Mouse (Mus musculus): ENCODE data around the gene Tmem259. TPM values are rescaled to one million over a fixed set of nuclear protein-coding genes. Genes with fewer than 3 reads are reported as not detected.

Tmem259 gene
- polyA plus RNA-seq, 1 experiment from 2014 or later: 12.3 TPM

DNA sequence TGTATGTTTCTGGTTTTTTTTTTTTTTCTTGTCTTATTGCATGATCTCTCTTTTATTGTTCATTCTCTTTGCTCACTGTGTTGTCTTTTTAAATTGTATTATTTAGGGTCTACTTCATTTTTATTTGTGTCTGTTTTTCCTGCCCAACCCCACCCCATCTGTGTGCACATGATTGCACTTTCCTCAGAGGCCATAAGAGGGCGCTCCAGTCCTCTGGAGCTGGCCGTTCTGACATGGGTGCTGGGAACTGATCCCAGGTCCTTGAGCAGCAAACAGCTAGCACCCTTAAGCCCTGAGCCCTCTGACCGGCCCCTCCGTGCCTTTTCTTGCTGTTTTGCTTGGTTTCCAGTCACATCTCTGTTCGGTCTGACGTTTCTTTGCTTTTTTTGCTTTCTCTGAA lies 7.4 kb upstream of the Tmem259 start:
- H3K36me3 ChIP-seq (replicated peaks): peaks cover 52% of the 10 kb centered on the region
- H3K4me1 ChIP-seq: peaks cover 49% of the 10 kb centered on the region
- H3K27me3 ChIP-seq (replicated peaks; ENCODE audit: low read depth, poor library complexity, severe bottlenecking): peaks cover 36% of the 10 kb centered on the region
- no peak overlapping the region for H3K27ac ChIP-seq (replicated peaks)
- 87% methylated on average over 6 of the region's 6 CpGs for WGBS
- no peak for DNase-seq (ENCODE audit: low spot score)
- 0 out of 2 replicates have a peak overlapping the region, but pooled peaks have one; percentile 69 for H3K4me3 ChIP-seq
- peaks cover 9% of the 10 kb centered on the region; the same call in 1 of the 2 replicates for H3K9me3 ChIP-seq

DNA sequence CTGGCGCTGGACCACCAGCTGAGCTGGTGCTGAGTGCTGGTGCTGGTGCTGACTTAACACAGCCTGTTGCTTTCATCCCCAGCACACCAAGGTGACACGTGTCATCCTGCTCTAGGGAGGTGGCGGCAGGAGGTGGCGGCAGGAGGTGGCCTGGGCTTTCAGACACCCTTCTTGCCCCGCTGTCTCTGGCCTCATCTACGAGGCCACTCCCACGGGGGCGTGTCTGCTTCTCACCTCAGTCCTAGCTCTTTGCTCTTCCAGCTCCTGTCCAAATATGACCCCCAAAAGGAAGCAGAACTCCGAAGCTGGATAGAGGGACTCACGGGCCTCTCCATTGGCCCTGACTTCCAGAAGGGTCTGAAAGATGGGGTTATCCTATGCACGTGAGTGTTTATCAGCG lies 7.0 kb upstream of the Tmem259 start:
- WGBS: 69% methylated on average over 12 of the region's 12 CpGs
- peak overlapping the region; percentile 69; the same call in 1 of the 2 replicates for H3K4me3 ChIP-seq
- H3K27me3 ChIP-seq (replicated peaks; ENCODE audit: low read depth, poor library complexity, severe bottlenecking): peaks cover 36% of the 10 kb centered on the region
- H3K36me3 ChIP-seq (replicated peaks): peaks cover 52% of the 10 kb centered on the region
- peaks cover 9% of the 10 kb centered on the region; the same call in 1 of the 2 replicates for H3K9me3 ChIP-seq
- no peak for DNase-seq (ENCODE audit: low spot score)
- H3K27ac ChIP-seq (replicated peaks): no peak overlapping the region
- peaks cover 50% of the 10 kb centered on the region for H3K4me1 ChIP-seq

- DNase-seq (ENCODE audit: low spot score): peak; percentile 82
- H3K36me3 ChIP-seq (replicated peaks): peaks cover 44% of the 10 kb centered on the region
- peak overlapping the region; percentile 69 for H3K4me3 ChIP-seq
- peak overlapping the region; percentile 90 for H3K27ac ChIP-seq (replicated peaks)
- peaks cover 36% of the 10 kb centered on the region for H3K27me3 ChIP-seq (replicated peaks; ENCODE audit: low read depth, poor library complexity, severe bottlenecking)
- H3K4me1 ChIP-seq: peaks cover 53% of the 10 kb centered on the region
- H3K9me3 ChIP-seq: peaks cover 9% of the 10 kb centered on the region; the same call in 1 of the 2 replicates
- 6% methylated on average over 15 of the region's 15 CpGs for WGBS
Measured at GRCm38 (mm10) chr10:79989870-79990269, 5.7 kb upstream of the Tmem259 start.

GRCm38 (mm10) chr10:79989272-79989786 lies 5.2 kb upstream of the Tmem259 start:
- no peak for DNase-seq (ENCODE audit: low spot score)
- WGBS: 28% methylated on average over 8 of the region's 8 CpGs
- H3K27me3 ChIP-seq (replicated peaks; ENCODE audit: low read depth, poor library complexity, severe bottlenecking): peaks cover 36% of the 10 kb centered on the region
- peaks cover 53% of the 10 kb centered on the region for H3K4me1 ChIP-seq
- peaks cover 39% of the 10 kb centered on the region for H3K36me3 ChIP-seq (replicated peaks)
- H3K27ac ChIP-seq (replicated peaks): peak overlapping the region; percentile 90
- H3K4me3 ChIP-seq: peak overlapping the region; percentile 69
- peaks cover 9% of the 10 kb centered on the region; the same call in 1 of the 2 replicates for H3K9me3 ChIP-seq

DNA sequence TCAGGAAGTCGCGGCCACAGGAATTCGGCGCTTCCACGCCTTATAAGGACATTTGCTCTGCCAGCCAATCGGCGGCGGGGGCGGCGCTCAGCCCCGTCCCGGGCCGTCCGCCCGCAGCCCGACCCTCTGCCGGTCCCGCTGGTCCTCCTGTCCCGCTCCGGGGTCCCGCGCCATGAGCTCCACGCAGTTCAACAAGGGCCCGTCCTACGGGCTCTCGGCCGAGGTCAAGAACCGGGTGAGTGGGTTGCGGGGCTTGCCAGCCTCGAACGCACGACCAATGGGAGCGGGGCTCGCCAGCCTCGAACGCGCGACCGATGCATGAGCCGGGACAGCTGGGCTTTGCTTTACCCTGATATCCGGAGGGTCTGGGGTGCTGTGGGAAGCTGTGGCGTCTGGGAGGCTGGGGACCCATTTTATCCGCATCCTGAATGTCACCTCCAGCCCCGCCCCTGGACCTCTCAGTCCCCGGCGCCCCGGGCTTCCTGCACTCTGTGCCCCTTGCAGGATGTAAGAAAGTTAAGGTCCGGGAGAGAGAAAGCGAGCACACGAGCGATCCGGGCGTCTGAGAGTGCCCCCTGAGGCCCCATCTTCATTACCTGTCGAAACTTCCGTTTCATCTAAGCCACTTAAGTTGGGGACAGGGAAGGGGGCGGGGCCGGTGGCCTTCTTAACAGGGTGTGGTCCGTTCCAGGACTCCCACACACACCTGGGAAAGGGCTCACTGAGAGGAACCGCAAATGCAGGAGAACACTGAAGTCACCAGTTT lies 4.6 kb upstream of the Tmem259 start, which contains the start of gene Cnn2:
Gene Cnn2, plus strand, starts transcription at position 79 of the 766 bp plus-strand sequence.
- H3K36me3 ChIP-seq (replicated peaks): peaks cover 32% of the 10 kb centered on the region
- DNase-seq (ENCODE audit: low spot score): peak; percentile 87
- under 1% methylated on average over 59 of the region's 59 CpGs for WGBS
- H3K4me3 ChIP-seq: peak within 1 kb of the TSS; percentile 69
- H3K27ac ChIP-seq (replicated peaks): peak within 1 kb of the TSS; percentile 90
- peaks cover 36% of the 10 kb centered on the region for H3K27me3 ChIP-seq (replicated peaks; ENCODE audit: low read depth, poor library complexity, severe bottlenecking)
- H3K9me3 ChIP-seq: peaks cover 9% of the 10 kb centered on the region; the same call in 1 of the 2 replicates
- H3K4me1 ChIP-seq: peaks cover 53% of the 10 kb centered on the region

DNA sequence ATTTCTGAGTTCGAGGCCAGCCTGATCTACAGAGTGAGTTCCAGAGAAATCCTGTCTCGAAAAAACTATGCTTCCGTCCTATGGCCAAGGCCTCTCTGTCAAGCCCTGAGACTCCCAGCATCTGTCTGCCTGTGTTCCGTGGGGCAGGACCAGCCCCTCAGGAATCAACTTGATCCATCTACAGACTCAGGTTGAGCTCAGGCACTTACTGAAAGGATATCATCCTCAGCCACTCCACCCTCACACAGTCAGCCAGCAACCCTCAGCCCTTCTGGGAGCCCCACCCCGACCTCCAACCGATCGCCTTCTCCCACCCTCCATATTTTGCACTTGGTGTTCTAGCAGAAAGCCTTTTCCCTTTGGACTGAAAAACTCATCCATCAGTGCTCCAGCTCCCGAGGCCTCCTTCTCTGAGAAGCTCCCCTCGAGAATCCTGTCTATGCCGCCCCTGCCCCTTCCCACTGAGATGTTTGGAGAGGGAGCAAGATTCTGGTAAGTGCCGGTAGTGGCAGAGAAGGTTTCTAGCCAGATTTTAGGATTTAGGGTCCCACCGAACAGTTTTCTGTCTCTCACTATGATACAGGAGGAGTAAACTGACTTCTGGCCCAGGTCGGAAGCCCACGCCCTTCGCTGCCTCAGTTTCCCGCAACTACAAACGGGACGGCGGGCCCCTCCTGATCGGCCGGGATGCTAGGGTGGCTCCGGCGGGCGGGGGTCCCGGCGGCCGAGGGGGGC lies 3.8 kb upstream of the Tmem259 start:
- H3K9me3 ChIP-seq: peaks cover 9% of the 10 kb centered on the region; the same call in 1 of the 2 replicates
- H3K27me3 ChIP-seq (replicated peaks; ENCODE audit: low read depth, poor library complexity, severe bottlenecking): peaks cover 36% of the 10 kb centered on the region
- WGBS: 10% methylated on average over 27 of the region's 27 CpGs
- peaks cover 60% of the 10 kb centered on the region for H3K4me1 ChIP-seq
- peak; percentile 48 for DNase-seq (ENCODE audit: low spot score)
- peak overlapping the region; percentile 69 for H3K4me3 ChIP-seq
- peaks cover 25% of the 10 kb centered on the region for H3K36me3 ChIP-seq (replicated peaks)
- peak overlapping the region; percentile 90 for H3K27ac ChIP-seq (replicated peaks)

GRCm38 (mm10) chr10:79986963-79987362 lies 2.8 kb upstream of the Tmem259 start:
- Histone ChIP-seq H3K9me3 (peaks cover 9% of the 10 kb centered on the region; the same call in 1 of the 2 replicates), H3K4me3 (peak overlapping the region; percentile 69), H3K27ac (replicated peaks) (peak overlapping the region; percentile 90), H3K4me1 (peaks cover 68% of the 10 kb centered on the region), H3K36me3 (replicated peaks) (peaks cover 15% of the 10 kb centered on the region), H3K27me3 (replicated peaks; ENCODE audit: low read depth, poor library complexity, severe bottlenecking) (peaks cover 36% of the 10 kb centered on the region)
- DNase-seq (ENCODE audit: low spot score): peak; percentile 91
- 4% methylated on average over 11 of the region's 11 CpGs for WGBS

DNA sequence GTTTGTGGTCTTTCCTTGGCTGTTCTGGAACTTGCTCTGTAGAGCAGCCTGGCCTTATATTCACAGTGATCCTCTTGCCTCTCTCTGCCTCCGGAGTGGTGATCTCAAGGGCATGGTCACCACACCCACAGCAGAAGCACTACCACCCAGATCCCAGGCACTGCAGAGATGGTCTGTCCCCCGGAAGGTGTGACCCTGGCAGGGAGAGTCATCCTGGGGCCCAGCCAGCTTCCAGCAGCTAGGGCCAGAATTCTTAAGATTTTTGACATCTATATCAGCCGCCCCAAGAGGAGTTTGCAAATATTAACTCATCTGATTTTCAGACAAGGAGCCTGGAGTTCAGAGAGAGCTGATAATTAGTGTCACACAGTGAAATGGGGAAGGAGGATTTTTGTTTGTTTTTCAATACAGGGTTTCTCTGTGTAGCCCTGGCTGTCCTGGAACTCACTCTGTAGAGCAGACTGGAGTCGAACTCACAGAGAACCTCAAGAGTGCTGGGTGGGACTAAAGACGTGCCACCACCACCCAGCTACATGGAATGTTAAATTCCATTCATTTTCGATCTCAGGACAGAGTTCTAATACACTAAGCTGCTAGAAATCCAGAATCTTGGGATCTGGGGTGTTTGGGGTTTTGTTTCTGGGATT lies 2.2 kb upstream of the Tmem259 start:
- WGBS: 44% methylated on average over 6 of the region's 6 CpGs
- Histone ChIP-seq H3K9me3 (peaks cover 4% of the 10 kb centered on the region; the same call in 1 of the 2 replicates), H3K4me1 (peaks cover 73% of the 10 kb centered on the region), H3K36me3 (replicated peaks) (peaks cover 15% of the 10 kb centered on the region), H3K27me3 (replicated peaks; ENCODE audit: low read depth, poor library complexity, severe bottlenecking) (peaks cover 36% of the 10 kb centered on the region), H3K4me3 (peak overlapping the region; percentile 69), H3K27ac (replicated peaks) (peak overlapping the region; percentile 92)
- DNase-seq (ENCODE audit: low spot score): no peak

- Histone ChIP-seq H3K4me1 (peaks cover 72% of the 10 kb centered on the region), H3K4me3 (peak overlapping the region; percentile 69), H3K27ac (replicated peaks) (peak overlapping the region; percentile 92), H3K9me3 (no peaks in the 10 kb centered on the region), H3K27me3 (replicated peaks; ENCODE audit: low read depth, poor library complexity, severe bottlenecking) (peaks cover 36% of the 10 kb centered on the region), H3K36me3 (replicated peaks) (peaks cover 15% of the 10 kb centered on the region)
- WGBS: 5% methylated on average over 35 of the region's 35 CpGs
- peak; percentile 64 for DNase-seq (ENCODE audit: low spot score)
Measured at GRCm38 (mm10) chr10:79985334-79986231, 1.5 kb upstream of the Tmem259 start.

- peaks cover 32% of the 10 kb centered on the region for H3K27me3 ChIP-seq (replicated peaks; ENCODE audit: low read depth, poor library complexity, severe bottlenecking)
- DNase-seq (ENCODE audit: low spot score): peak; percentile 94
- H3K4me1 ChIP-seq: peaks cover 70% of the 10 kb centered on the region
- peak overlapping the region; percentile 69 for H3K4me3 ChIP-seq
- H3K36me3 ChIP-seq (replicated peaks): peaks cover 19% of the 10 kb centered on the region
- no peaks in the 10 kb centered on the region for H3K9me3 ChIP-seq
- WGBS: under 1% methylated on average over 22 of the region's 22 CpGs
- H3K27ac ChIP-seq (replicated peaks): peak overlapping the region; percentile 92
Measured at GRCm38 (mm10) chr10:79984871-79985270, 741 bp upstream of the Tmem259 start.

DNA sequence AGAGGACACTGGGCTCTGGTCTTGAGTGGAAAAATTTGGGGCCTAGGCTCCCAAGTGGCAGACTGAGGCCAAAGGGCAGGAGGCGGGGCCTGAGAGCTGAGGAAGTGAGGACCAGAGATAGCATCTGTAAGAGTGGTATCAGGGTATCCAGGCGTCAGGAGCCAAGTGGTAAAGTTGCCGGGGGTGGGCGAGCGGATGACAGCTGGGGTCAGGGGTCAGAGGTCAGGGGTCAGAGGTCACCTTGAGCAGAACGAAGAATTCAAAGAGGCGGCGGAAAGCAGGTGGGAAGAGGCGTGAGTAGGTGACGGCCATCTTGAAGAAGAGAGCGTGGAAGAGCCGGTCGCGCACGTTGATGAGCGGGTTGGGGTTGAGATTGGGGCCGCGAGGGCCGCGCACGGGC lies 460 bp downstream of the Tmem259 start:
- peaks cover 31% of the 10 kb centered on the region for H3K36me3 ChIP-seq (replicated peaks)
- peak overlapping the region; percentile 69 for H3K4me3 ChIP-seq
- H3K27me3 ChIP-seq (replicated peaks; ENCODE audit: low read depth, poor library complexity, severe bottlenecking): peaks cover 20% of the 10 kb centered on the region
- H3K4me1 ChIP-seq: peaks cover 61% of the 10 kb centered on the region
- H3K9me3 ChIP-seq: no peaks in the 10 kb centered on the region
- H3K27ac ChIP-seq (replicated peaks): peak overlapping the region; percentile 92
- under 1% methylated on average over 21 of the region's 21 CpGs for WGBS
- peak; percentile 76 for DNase-seq (ENCODE audit: low spot score)
